Mouse (Mus musculus) spleen, adult 2 months (tissue): ENCODE measurements at regions not wholly inside any gene's neighbourhood (a gene's known extent, or its start where the extent isn't known, plus 50 kb on each side); places are given as distances from the start of the nearest gene placed in this dataset.

Source experiments
- CTCF ChIP-seq: fragments of 200-500 bp; IDR thresholded peaks from 2 replicates; pipeline ENCODE4 v1.5.1; 2011; ENCODE audit warnings: mild to moderate bottlenecking, inconsistent platforms; ENCODE audit not compliant: insufficient read depth, insufficient read length, insufficient replicate concordance; ENCODE audit errors: extremely low read depth
- POLR2A ChIP-seq: fragments of 200-500 bp; IDR thresholded peaks from 2 replicates; pipeline ENCODE4 v1.6.1; 2011; ENCODE audit warnings: low read depth, low read length, inconsistent platforms

GRCm38 (mm10) chrX:19264237-19264636 lies 216.9 kb downstream of the Tex13c3 start:
- TF ChIP-seq CTCF (no peak), POLR2A (no peak)
